Mouse (Mus musculus) liver, embryonic 11.5 days (tissue): ENCODE measurements around the gene Sytl3. TPM values are rescaled to one million over a fixed set of nuclear protein-coding genes. Genes with fewer than 3 reads are reported as not detected.
"Not testable (repeated sequence)": the region's sequence is repeated elsewhere in the genome, so short reads cannot be mapped to it uniquely, and the experiment has no call there.

Experiments
- ATAC-seq: fragments of 200-750 bp; cut with Nextera tagmentation; replicated peaks from 2 replicates; pipeline ENCODE4 v1.8.0; 2017; ENCODE audit warnings: moderate number of reproducible peaks, mild to moderate bottlenecking, moderate TSS enrichment, moderate library complexity; ENCODE audit not compliant: low FRiP score
- DNase-seq: peaks from one replicate; pipeline ENCODE4 v3.0.0-alpha.2; 2017; ENCODE audit warnings: low spot score
- H3K27ac ChIP-seq: fragments of 300-500 bp; sonication (generic); 2 replicates; pipeline ENCODE4 v1.5.1; 2014; ENCODE audit warnings: mild to moderate bottlenecking, low read depth, low read length, control low read depth
- H3K27me3 ChIP-seq: fragments of 300-500 bp; sonication (generic); replicated peaks from 2 replicates; pipeline ENCODE4 v1.6.1; 2014; ENCODE audit warnings: low read length, mixed read lengths; ENCODE audit not compliant: control insufficient read depth, insufficient read depth
- H3K36me3 ChIP-seq: fragments of 300-500 bp; sonication (generic); 2 replicates; pipeline ENCODE4 v1.6.1; 2014; ENCODE audit warnings: mild to moderate bottlenecking, low read length, moderate library complexity, mixed read lengths; ENCODE audit not compliant: control insufficient read depth, insufficient read depth
- H3K4me1 ChIP-seq: fragments of 300-500 bp; sonication (generic); replicated peaks from 2 replicates; pipeline ENCODE4 v1.6.1; 2014; ENCODE audit warnings: low read length, mixed read lengths; ENCODE audit not compliant: control insufficient read depth, insufficient read depth
- H3K4me2 ChIP-seq: fragments of 300-500 bp; sonication (generic); 2 replicates; pipeline ENCODE4 v1.6.1; 2014; ENCODE audit warnings: mild to moderate bottlenecking, control low read depth, moderate library complexity
- H3K4me3 ChIP-seq: fragments of 300-500 bp; sonication (generic); 2 replicates; pipeline ENCODE4 v1.5.1; 2014; ENCODE audit warnings: low read depth, low read length, control low read depth
- H3K9ac ChIP-seq: fragments of 300-500 bp; sonication (generic); 2 replicates; pipeline ENCODE4 v1.6.1; 2014; ENCODE audit warnings: low read depth, low read length, control low read depth
- H3K9me3 ChIP-seq: fragments of 300-500 bp; sonication (generic); 2 replicates; pipeline ENCODE4 v1.6.1; 2016; ENCODE audit warnings: low read length, inconsistent platforms, mixed read lengths; ENCODE audit not compliant: control insufficient read depth
- WGBS: fragments of 180-500 bp; shearing (Covaris S2); extraction: QIAGEN DNeasy Blood & Tissue Kit; methylation state at CpG from one replicate; pipeline ENCODE4 v1.1.7; 2014; 5-methylcytosine and 5-hydroxymethylcytosine counted together
- polyA plus RNA-seq: library from polyadenylated mRNA; unstranded; fragments of >200 nt; fragmentation: Nextera tagmentation; extraction: Ambion mirVana; gene quantifications from 2 replicates; pipeline ENCODE4 v1.2.1, GENCODE M21; 2014

The Sytl3 gene
- polyA plus RNA-seq, 1 experiment from 2014 or later: not detected

- not testable (repeated sequence) for H3K4me2 ChIP-seq, H3K4me3 ChIP-seq, H3K27ac ChIP-seq, H3K36me3 ChIP-seq, H3K9me3 ChIP-seq, H3K9ac ChIP-seq, H3K27me3 ChIP-seq, DNase-seq, H3K4me1 ChIP-seq, ATAC-seq
- 70% methylated on average over 1 of the region's 6 CpGs for WGBS
These were observed 33.9 kb upstream of the Sytl3 start for GRCm38 (mm10) chr17:6624926-6625558.

- not testable (repeated sequence) for H3K4me3 ChIP-seq, H3K4me2 ChIP-seq, H3K9me3 ChIP-seq, ATAC-seq, H3K27ac ChIP-seq, H3K4me1 ChIP-seq, H3K9ac ChIP-seq, DNase-seq, H3K36me3 ChIP-seq, H3K27me3 ChIP-seq
- 83% methylated on average over 4 of the region's 4 CpGs for WGBS
These were observed 28.5 kb upstream of the Sytl3 start for GRCm38 (mm10) chr17:6630398-6630797.

GRCm38 (mm10) chr17:6632850-6633249 lies 26.0 kb upstream of the Sytl3 start:
- not testable (repeated sequence) for DNase-seq, H3K27me3 ChIP-seq, H3K9me3 ChIP-seq, H3K9ac ChIP-seq, H3K4me2 ChIP-seq, H3K4me3 ChIP-seq, H3K36me3 ChIP-seq, H3K27ac ChIP-seq, ATAC-seq, H3K4me1 ChIP-seq
- WGBS: 88% methylated on average over 6 of the region's 6 CpGs

- H3K27me3 ChIP-seq, H3K9me3 ChIP-seq, H3K36me3 ChIP-seq, DNase-seq, H3K4me1 ChIP-seq, H3K4me3 ChIP-seq, H3K4me2 ChIP-seq, ATAC-seq, H3K9ac ChIP-seq, H3K27ac ChIP-seq: not testable (repeated sequence)
- 82% methylated on average over 1 of the region's 4 CpGs for WGBS
These were observed 23.1 kb upstream of the Sytl3 start for GRCm38 (mm10) chr17:6635781-6636180.

- no peaks in the 10 kb centered on the region for H3K9me3 ChIP-seq
- H3K4me1 ChIP-seq: no peaks in the 10 kb centered on the region
- H3K9ac ChIP-seq: no peak overlapping the region
- no peak overlapping the region for H3K4me2 ChIP-seq
- H3K27ac ChIP-seq: no peak overlapping the region
- no peaks in the 10 kb centered on the region for H3K36me3 ChIP-seq
- H3K4me3 ChIP-seq: no peak overlapping the region
- WGBS: 73% methylated on average over 5 of the region's 5 CpGs
- ATAC-seq: no peak
- H3K27me3 ChIP-seq: no peaks in the 10 kb centered on the region
- DNase-seq: no peak
These were observed 22.0 kb upstream of the Sytl3 start for GRCm38 (mm10) chr17:6636861-6637260.

- H3K36me3 ChIP-seq, H3K9ac ChIP-seq, H3K9me3 ChIP-seq, ATAC-seq, DNase-seq, H3K4me1 ChIP-seq, H3K4me3 ChIP-seq, H3K27ac ChIP-seq, H3K27me3 ChIP-seq, H3K4me2 ChIP-seq: not testable (repeated sequence)
- 87% methylated on average over 4 of the region's 4 CpGs for WGBS
These were observed 21.5 kb upstream of the Sytl3 start for GRCm38 (mm10) chr17:6637434-6637833.

GRCm38 (mm10) chr17:6638444-6638843 lies 20.4 kb upstream of the Sytl3 start:
- H3K9me3 ChIP-seq, H3K9ac ChIP-seq, H3K27ac ChIP-seq, H3K4me1 ChIP-seq, H3K4me3 ChIP-seq, DNase-seq, H3K4me2 ChIP-seq, H3K36me3 ChIP-seq, H3K27me3 ChIP-seq, ATAC-seq: not testable (repeated sequence)
- 84% methylated on average over 7 of the region's 8 CpGs for WGBS

- not testable (repeated sequence) for H3K9ac ChIP-seq, H3K27ac ChIP-seq, ATAC-seq, H3K4me2 ChIP-seq, H3K4me1 ChIP-seq, H3K27me3 ChIP-seq, DNase-seq, H3K36me3 ChIP-seq, H3K4me3 ChIP-seq, H3K9me3 ChIP-seq
- WGBS: 91% methylated on average over 14 of the region's 21 CpGs
These were observed 19.4 kb upstream of the Sytl3 start for GRCm38 (mm10) chr17:6639486-6639885.

- not testable (repeated sequence) for H3K4me1 ChIP-seq, DNase-seq, H3K27me3 ChIP-seq, ATAC-seq, H3K4me2 ChIP-seq, H3K9me3 ChIP-seq, H3K4me3 ChIP-seq, H3K36me3 ChIP-seq, H3K27ac ChIP-seq, H3K9ac ChIP-seq
- WGBS: 83% methylated on average over 10 of the region's 10 CpGs
These were observed 18.8 kb upstream of the Sytl3 start for GRCm38 (mm10) chr17:6640044-6640637.
